Mouse (Mus musculus): ENCODE measurements around the gene Frrs1.

GRCm38 (mm10) chr3:116921535-116921934, 62.3 kb downstream of the Frrs1 start:
- TF ChIP-seq CTCF (IDR thresholded peaks at IDR 0.05; ENCODE audit: borderline replicate concordance, insufficient read depth, low read depth, low read length) (no peak), POLR2A (IDR thresholded peaks at IDR 0.05; ENCODE audit: borderline replicate concordance, insufficient read depth, low read length) (no peak)

Data from cerebellum, adult 2 months (tissue).